Mouse (Mus musculus) CD4-positive helper T cell, adult 2 months (primary cell): ENCODE measurements around the gene Sbf2.

Experiments
- DNase-seq: peaks from one replicate; pipeline ENCODE4 v3.0.0-alpha.2; 2012; ENCODE audit warnings: low read depth, missing footprints, low spot score

Sbf2 gene

GRCm38 (mm10) chr7:110392576-110392975 is 222.1 kb downstream of the Sbf2 start:
- DNase-seq: no peak

- DNase-seq: no peak
Measured at GRCm38 (mm10) chr7:110391632-110392031, 223.1 kb downstream of the Sbf2 start.

- peak; percentile 20 for DNase-seq
Measured at GRCm38 (mm10) chr7:110388889-110389288, 225.8 kb downstream of the Sbf2 start.

GRCm38 (mm10) chr7:110387565-110387964 is 227.2 kb downstream of the Sbf2 start:
- DNase-seq: no peak

GRCm38 (mm10) chr7:110385482-110385881 is 229.2 kb downstream of the Sbf2 start:
- no peak for DNase-seq

GRCm38 (mm10) chr7:110384343-110384742 is 230.4 kb downstream of the Sbf2 start:
- no peak for DNase-seq

GRCm38 (mm10) chr7:110381625-110382024 is 233.1 kb downstream of the Sbf2 start:
- DNase-seq: peak; percentile 6

GRCm38 (mm10) chr7:110379335-110379914 is 235.3 kb downstream of the Sbf2 start:
- DNase-seq: no peak

GRCm38 (mm10) chr7:110372529-110372928 is 242.2 kb downstream of the Sbf2 start:
- no peak for DNase-seq

GRCm38 (mm10) chr7:110362005-110362404 is 252.7 kb downstream of the Sbf2 start:
- DNase-seq: no peak

GRCm38 (mm10) chr7:110361516-110361915 is 253.2 kb downstream of the Sbf2 start:
- DNase-seq: no peak

- no peak for DNase-seq
Measured at GRCm38 (mm10) chr7:110359391-110359790, 255.3 kb downstream of the Sbf2 start.

GRCm38 (mm10) chr7:110353971-110354370 is 260.8 kb downstream of the Sbf2 start:
- peak; percentile 48 for DNase-seq

- DNase-seq: no peak
Measured at GRCm38 (mm10) chr7:110347250-110347649, 267.5 kb downstream of the Sbf2 start.

- DNase-seq: no peak
Measured at GRCm38 (mm10) chr7:110337601-110338000, 277.1 kb downstream of the Sbf2 start.

- DNase-seq: no peak
Measured at GRCm38 (mm10) chr7:110325381-110326110, 289.2 kb downstream of the Sbf2 start.

GRCm38 (mm10) chr7:110324852-110325251 is 289.9 kb downstream of the Sbf2 start:
- no peak for DNase-seq

GRCm38 (mm10) chr7:110321106-110321505 is 293.6 kb downstream of the Sbf2 start:
- no peak for DNase-seq

- DNase-seq: no peak
Measured at GRCm38 (mm10) chr7:110318971-110319519, 295.7 kb downstream of the Sbf2 start.

GRCm38 (mm10) chr7:110317412-110317811 is 297.3 kb downstream of the Sbf2 start:
- DNase-seq: no peak

GRCm38 (mm10) chr7:110315352-110315751 is 299.4 kb downstream of the Sbf2 start:
- no peak for DNase-seq

GRCm38 (mm10) chr7:110314401-110314890 is 300.3 kb downstream of the Sbf2 start:
- no peak for DNase-seq
